Mouse (Mus musculus): Measurements from ENCODE around the gene Sptb.
A peak's percentile ranks its signal among the peaks of the same experiment; 100 is the strongest.

Gene Sptb

DNA sequence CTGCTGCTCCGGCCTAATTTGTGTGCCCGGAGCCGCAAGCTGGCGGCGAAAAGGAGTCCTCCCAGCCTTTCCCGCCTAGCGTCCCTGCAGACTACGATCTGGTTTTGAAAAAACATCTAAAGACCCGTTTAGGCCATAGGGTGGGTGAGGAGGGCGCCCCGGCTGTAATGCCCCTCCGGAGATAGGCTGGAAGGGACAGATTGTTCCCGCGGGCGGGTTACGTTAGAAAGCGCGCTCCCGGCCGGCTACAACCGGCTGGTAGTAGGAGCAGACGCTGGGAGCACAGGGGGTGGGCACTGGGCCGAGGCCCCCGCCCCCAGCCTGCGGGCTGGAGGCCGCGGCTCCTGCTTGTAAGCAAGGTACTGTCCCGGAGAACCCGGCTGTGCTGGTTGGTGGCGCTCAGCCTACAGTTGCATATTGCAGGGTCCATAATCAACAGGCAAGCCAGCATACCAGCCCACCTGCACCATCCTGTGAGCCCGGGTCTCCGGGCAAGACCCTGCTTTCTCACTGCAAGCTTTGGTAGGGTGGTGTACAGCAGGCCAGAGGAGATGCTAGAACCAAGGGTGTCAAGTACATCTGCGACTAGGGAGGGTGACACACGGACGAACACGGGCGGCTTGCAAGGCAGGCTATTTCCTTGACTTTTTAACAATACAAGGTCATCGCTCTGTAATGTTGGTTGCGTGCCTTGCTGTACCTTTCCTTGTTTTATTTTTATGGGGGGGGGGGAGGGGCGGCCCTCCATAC, at the start of gene Sptb:
Gene Sptb, minus strand, starts transcription at position 197 of the 750 bp plus-strand sequence.
- peak; percentile 63 for DNase-seq (ENCODE audit: extremely low spot score)

- peak; percentile 52 for DNase-seq (ENCODE audit: extremely low spot score)
Observed at GRCm38 (mm10) chr12:76752652-76753318, 42.4 kb upstream of the Sptb start.

- DNase-seq (ENCODE audit: extremely low spot score): no peak
Observed at GRCm38 (mm10) chr12:76750866-76751459, 40.6 kb upstream of the Sptb start.

DNA sequence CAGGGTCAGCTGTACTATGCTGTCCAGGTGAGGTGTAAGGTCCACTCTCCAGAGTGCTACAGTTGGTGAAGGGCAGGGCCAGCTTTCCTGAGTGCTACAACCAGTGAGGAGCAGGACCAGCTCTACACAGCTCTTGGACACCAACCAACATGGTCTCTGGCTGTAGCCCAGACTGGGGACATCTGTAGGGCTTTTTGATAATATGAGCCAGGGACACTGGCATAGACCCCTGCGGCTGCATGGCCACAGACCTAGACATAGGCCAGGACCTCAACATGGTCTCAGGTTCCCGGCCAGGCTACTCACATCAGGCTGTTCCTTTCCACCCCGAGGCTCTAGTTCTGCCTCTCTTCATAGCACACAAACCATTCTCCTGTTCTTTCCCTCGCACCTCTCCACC, 17.6 kb upstream of the Sptb start:
- DNase-seq (ENCODE audit: extremely low spot score): no peak

GRCm38 (mm10) chr12:76722026-76722425, 11.7 kb upstream of the Sptb start:
- no peak for DNase-seq (ENCODE audit: extremely low spot score)

- DNase-seq (ENCODE audit: extremely low spot score): no peak
Observed at GRCm38 (mm10) chr12:76720572-76720971, 10.2 kb upstream of the Sptb start.

DNA sequence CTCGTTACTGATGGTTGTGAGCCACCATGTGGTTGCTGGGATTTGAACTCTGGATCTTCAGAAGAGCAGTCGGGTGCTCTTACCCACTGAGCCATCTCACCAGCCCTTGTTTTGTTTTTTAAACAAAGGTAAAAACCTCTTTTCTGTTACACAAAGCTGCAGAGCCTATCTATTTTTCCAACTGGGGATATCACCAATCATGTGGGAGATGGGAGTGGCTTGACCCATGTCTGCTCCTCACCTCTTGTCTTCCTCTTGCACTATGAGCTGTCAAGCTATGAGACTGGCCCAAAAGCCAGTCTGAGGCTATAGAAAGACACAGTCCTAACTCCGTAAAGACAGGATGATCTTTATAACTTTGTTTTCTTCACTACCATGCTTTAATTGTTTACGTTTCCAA, 8.0 kb upstream of the Sptb start:
- DNase-seq (ENCODE audit: extremely low spot score): no peak

DNA sequence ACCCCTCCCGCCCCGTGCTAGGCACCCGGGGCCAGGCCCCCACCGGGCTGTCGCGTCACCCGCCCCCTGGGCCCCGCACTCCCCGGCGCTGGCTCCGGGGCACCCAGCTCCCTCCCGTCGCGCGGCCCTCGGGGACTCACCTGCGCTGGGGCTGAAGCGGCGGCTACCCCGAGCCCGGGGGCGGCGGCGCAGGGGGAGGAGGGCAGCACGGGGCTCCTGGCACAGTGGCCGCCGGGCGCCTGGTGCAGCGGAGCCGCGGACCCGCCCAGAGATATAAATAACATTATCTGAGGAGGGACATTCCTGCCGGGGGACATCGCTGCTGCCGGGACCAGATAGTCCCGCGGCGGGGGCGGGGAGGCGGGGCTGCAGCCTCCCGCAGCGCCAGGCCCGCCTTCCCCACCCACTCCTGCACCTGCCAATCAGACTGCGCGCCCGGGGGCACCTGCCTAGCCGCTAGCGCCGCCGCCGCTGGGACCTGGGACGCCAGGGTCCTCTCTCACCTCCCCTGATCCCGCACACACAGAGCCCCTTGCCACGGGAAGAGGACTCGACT, 474 bp downstream of the Sptb start:
- DNase-seq (ENCODE audit: extremely low spot score): no peak

DNA sequence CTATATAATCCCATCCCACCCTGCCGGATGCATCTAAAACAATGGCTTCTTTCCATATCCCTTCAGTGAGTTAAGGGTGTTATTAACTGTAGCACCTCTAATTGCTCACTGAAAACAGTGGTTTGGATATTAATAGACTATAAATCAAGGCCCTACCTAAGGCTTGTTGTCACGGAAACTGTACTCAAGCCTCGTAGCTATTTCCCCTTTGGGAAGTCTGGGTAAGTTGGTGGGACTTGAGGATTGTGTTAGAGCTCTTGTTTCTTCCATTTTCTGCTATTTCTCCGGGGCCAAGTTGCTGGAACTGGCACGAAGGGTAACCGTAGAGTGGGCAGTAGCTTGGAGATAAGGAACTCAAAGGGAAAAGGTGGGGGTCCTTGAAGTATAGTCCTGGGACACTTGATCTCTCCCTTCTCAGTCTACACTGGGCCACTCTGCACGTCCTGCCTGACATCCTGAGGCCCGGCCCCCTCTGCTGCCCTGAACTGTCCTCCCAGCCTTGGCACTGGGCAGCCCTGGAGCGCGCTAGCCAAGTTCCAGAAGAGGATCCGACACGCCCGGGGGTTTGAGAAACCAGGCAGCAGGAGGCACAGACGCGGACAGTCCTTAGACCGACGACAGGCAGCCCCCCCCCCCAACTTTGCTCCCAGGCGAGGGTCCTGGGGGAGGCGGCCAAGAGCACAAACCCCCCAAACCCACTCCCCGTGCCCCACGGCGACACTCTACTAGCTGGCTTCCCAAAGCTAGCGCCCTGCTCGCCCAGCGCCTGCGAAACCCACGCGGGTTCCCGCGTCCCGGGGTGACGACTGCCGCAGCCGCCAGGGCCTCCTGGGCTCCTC, 1.2 kb downstream of the Sptb start:
- DNase-seq (ENCODE audit: extremely low spot score): peak; percentile 19

DNA sequence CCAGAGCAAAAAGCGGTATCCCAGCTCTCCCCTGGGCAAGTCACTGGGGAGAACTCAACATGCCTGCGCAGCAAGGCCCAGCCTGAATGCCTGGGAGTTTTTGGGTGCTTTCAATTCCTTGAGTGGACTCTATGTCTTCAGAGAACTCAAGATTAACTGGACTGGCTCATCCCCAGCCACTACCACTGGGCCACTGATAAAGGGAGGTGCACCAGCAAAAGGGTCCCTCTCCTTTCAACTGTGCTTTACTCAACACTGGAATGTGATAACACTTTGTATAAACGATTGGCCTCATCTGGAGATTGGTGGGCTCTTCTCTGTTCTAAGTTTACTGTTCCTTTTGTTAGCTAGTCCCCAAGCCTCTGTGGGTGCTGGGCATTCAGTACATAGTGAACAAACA, 2.2 kb downstream of the Sptb start:
- DNase-seq (ENCODE audit: extremely low spot score): no peak

DNA sequence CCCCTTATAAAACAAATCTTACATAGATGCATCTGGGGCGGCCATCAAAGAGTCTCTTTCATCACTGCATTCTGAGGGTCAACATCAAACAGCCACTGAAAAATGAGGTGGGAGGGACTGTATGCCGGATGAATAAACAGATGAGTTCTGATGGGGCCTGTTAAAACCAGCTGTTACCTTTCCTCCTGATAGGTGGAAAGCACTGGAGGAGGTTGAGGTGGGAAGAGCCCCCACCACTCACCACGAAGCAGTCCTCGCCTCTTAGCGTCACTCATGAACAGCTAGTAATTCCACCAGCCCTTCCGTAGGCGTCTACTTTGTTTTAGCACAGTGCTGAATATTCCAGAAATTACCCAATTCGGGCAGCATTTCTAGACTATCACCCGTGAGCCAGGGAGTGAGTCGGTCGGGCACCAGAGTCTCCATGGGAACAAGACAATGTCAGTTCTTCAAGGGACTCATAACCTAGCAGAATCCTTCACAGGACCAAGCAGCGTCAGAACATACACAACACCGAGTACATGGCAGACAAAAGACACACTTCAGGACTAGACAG, 13.9 kb downstream of the Sptb start:
- no peak for DNase-seq (ENCODE audit: extremely low spot score)

GRCm38 (mm10) chr12:76695773-76696172, 14.6 kb downstream of the Sptb start:
- no peak for DNase-seq (ENCODE audit: extremely low spot score)

GRCm38 (mm10) chr12:76694801-76695505, 15.4 kb downstream of the Sptb start:
- DNase-seq (ENCODE audit: extremely low spot score): no peak

GRCm38 (mm10) chr12:76687498-76688200, 22.7 kb downstream of the Sptb start:
- DNase-seq (ENCODE audit: extremely low spot score): no peak

DNA sequence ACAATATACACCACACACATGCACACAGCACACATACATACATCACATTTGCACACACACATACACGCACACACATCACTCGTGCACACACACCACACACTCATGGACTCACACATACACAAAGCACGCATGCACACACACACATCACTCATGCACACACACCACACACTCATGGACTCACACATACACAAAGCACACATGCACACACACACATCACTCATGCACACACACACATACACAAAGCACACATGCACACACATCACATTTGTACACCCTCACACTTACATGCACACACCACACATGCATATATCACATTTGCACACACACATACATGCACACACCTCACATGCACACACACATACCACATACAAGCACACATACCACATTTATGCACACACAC, 24.7 kb downstream of the Sptb start:
- no peak for DNase-seq (ENCODE audit: extremely low spot score)

DNA sequence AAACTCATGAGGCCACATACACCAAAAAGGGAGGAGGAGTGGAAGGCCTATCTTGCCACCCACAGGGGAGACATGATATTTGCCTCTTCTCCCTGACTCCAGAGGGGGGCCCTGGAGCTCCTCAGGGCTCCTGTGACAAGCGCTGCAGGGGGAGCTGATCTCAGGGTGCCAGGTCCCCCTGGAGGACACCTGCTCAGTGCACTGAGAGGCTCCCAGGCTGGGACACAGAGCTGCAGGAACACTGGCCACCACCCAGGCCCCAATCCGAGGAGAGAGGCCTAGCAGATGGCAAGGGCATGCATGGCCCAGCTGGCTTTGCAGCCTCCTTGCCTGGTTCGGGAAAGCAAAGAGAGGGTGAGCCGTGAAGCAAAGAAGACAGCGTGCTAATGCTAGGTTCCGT, 25.9 kb downstream of the Sptb start:
- no peak for DNase-seq (ENCODE audit: extremely low spot score)

GRCm38 (mm10) chr12:76681937-76682336, 28.4 kb downstream of the Sptb start:
- DNase-seq (ENCODE audit: extremely low spot score): no peak

GRCm38 (mm10) chr12:76677068-76677467, 33.3 kb downstream of the Sptb start:
- no peak for DNase-seq (ENCODE audit: extremely low spot score)

DNA sequence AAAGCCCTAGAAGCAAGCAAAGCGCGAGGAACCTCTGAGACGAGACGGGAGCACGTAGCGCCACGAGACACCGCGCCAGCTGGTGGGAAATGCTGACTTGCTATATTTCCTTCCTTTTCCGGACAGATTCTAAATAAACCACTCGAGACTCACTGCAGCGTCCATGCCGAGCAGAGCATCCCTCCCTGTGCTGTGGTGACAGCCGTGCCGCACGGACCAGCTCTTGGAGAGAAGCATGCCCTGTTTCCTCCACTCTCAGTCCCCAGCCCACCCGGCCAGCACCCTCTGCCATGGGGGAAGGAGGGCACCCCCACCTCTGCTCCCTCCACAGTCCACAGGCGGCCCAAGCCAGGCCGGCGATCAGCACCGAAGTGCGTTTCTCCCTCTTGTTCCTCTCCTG, 33.9 kb downstream of the Sptb start:
- no peak for DNase-seq (ENCODE audit: extremely low spot score)

GRCm38 (mm10) chr12:76675364-76675763, 35.0 kb downstream of the Sptb start:
- no peak for DNase-seq (ENCODE audit: extremely low spot score)

Data from embryo, embryonic 9.5 days (tissue).